Mouse (Mus musculus): ENCODE measurements around the gene Dscaml1.

GRCm38 (mm10) chr9:45710300-45710699, 283.9 kb downstream of the Dscaml1 start:
- TF ChIP-seq ZC3H11A (IDR thresholded peaks at IDR 0.05; ENCODE audit: borderline replicate concordance, low read depth, low read length) (no peak), CHD2 (IDR thresholded peaks at IDR 0.05; ENCODE audit: low read depth, low read length) (no peak), HCFC1 (IDR thresholded peaks at IDR 0.05; ENCODE audit: borderline replicate concordance, insufficient read depth, low read length) (no peak), MAFK (IDR thresholded peaks at IDR 0.05; ENCODE audit: insufficient read depth, low read depth, low read length) (no peak)

Measured in ES-E14 (cell line).